Mouse (Mus musculus): ENCODE results near the gene Chmp5. TPM values are rescaled to one million over a fixed set of nuclear protein-coding genes. Genes with fewer than 3 reads are reported as not detected.

The Chmp5 gene
- total RNA-seq, 2 experiments from 2014 or later: 79.7 to 92.7 TPM

GRCm38 (mm10) chr4:41000842-41001639, 52.8 kb downstream of the Chmp5 start:
- no peak for DNase-seq (ENCODE audit: extremely low spot score in 1 of 2, low spot score in 1 of 2)

GRCm38 (mm10) chr4:41013351-41013750, 65.1 kb downstream of the Chmp5 start:
- DNase-seq (ENCODE audit: extremely low spot score in 1 of 2, low spot score in 1 of 2): no peak

Small RNA genes within 50 kb of the gene (microRNA-seq; reads per million reads assigned to microRNA genes)
- gene Mir3094: 1.4 to 2.2 reads per million in 2 experiments

Other genes starting within 250 kb of the Chmp5 start
- 10 to 100 TPM; 24.2 to 24.7 TPM for gene Aptx, start 245.2 kb upstream of the Chmp5 start, total RNA-seq (2021)
- gene Dnaja1, start 226.3 kb upstream of the Chmp5 start, total RNA-seq (2021): 100 to 1,000 TPM; 314 to 349 TPM
- 10 to 100 TPM; 45.3 to 52.6 TPM for gene Smu1, start 190.5 kb upstream of the Chmp5 start, total RNA-seq (2021)
- gene B4galt1, start 94.4 kb upstream of the Chmp5 start, total RNA-seq (2021): 1 to 10 TPM; 6.7 to 8.3 TPM
- not detected for gene Spink4, start 28.4 kb upstream of the Chmp5 start, total RNA-seq (2021)
- 100 to 1,000 TPM; 144 to 165 TPM for gene Bag1, start 113 bp upstream of the Chmp5 start, total RNA-seq (2021)
- 10 to 100 TPM; 64.7 to 71.8 TPM for gene Nfx1, start 22.5 kb downstream of the Chmp5 start, total RNA-seq (2021)
- gene Aqp7, start 99.7 kb downstream of the Chmp5 start, total RNA-seq (2021): not detected
- not detected for gene Aqp3, start 149.8 kb downstream of the Chmp5 start, total RNA-seq (2021)
- gene Nol6, start 176.0 kb downstream of the Chmp5 start, total RNA-seq (2021): 100 to 1,000 TPM; 101 to 103 TPM
- gene Ube2r2, start 187.3 kb downstream of the Chmp5 start, total RNA-seq (2021): 10 to 100 TPM; 76.4 to 77.5 TPM

Data from layer of hippocampus, postnatal 25 days (tissue).